Mouse (Mus musculus): ENCODE data around the gene Atp6v1c2.

The Atp6v1c2 gene

DNA sequence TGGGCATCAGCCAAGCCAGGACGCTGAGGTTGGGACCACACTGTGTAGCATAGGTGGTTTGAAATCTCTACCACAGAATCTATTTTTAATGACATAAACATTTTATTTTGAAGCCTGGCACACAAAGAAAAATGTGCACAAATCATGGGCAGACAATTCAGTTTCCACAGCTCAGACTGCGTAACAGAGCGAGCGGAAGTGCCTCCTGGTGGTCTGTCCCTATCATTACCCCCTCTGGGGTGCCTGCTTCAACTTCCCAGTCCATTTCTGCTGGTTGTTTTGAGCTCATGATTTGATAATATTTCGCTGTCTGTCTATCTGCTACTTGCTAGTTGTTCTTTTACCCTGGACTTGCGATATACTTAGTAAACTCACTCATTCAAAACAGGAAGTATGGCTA is 73.6 kb downstream of the Atp6v1c2 start:
- no peak for DNase-seq

DNA sequence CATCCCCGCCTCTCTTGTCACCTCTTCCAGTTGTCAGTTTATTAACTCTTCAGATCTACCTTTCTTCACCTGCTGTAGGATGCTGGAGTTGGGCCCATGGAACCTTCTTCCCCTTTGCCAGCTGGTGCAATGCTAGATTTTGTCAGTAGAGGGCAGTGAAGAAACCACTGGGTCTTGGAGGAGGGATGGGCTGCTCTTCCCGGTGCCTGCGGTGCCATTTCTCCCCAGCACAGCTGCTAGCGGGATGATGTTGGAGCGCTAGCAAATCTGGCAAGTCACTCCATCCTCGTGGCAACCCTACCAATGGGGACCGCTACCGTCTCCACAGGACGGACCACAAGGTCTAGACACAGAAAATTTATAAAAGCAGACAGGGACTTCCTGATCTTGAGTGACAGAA is 76.1 kb downstream of the Atp6v1c2 start:
- peak; percentile 74 for DNase-seq

DNA sequence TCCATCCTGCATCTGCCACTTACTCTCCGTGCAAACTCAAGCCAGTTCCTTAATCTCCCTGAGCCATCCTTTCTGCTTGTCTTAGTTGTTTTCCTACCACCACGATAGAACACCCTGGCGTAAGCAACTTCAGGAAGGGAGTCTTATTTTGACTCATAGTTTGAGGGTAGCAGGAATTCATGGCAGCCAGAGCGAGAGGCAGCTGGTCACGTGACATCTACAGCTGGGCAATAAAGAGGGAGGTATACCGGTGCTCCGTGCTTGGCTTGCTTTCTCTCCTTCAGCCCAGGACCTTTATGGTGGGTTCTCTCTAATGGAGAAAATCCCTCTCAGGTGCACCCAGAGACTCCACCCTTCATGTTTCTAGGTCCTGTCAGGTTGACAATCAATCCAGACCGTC is 78.2 kb downstream of the Atp6v1c2 start:
- no peak for DNase-seq

DNA sequence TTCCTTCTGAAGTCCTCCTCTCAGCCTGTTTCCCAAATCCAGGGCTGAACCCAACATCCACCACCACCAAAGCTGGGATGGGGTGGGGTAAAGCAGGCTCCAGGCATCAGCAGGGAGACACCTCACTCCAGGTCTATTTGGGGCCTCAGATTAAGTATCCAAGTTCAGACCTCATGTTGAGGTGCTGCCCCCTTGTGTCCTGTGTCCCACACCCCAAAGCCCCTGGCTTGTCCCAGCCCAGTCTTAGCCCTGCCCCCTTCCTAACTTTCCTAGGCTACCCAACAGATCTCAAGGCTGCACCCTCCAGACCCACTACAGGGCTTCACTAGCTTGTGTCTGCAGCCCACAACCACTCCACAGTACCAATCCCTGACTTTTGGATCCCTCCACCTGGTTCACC is 87.1 kb downstream of the Atp6v1c2 start:
- DNase-seq = peak; percentile 26

DNA sequence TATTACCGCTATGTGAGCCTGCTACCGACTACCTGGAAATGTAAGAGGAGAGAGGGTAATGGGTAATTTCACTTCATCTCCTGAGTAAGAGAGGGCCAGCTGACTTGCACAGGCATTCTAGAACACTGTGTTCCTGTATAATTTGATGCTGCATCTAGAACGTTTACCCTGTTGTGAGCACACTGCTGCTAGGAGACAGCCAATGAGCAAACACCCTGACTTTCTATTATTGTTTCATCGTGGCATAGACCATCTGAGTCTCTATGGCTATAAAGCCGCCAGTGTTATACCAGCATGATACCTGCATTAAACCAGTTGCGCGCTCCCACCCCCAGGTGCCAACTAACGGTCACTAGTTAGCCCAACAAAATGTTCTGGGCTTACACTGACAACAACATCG is 87.5 kb downstream of the Atp6v1c2 start:
- no peak for DNase-seq

DNA sequence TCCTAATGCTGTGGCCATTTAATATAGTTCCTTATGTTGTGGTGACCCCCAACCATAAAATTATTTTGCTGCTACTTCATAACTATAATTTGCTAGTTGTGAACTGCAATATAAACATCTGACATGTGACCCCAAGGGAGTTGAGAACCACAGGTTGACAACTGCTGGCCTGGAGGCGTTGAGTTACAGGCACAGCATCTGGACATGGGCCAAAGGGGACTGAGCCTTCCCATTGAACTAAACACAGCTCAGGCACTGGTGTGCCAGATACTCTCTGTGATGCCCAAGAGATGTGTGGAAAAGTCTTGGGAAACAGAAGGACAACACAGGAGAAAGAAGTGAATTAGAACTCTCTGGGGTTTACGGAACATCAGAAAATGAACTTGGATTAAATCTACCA is 88.1 kb downstream of the Atp6v1c2 start:
- no peak for DNase-seq

DNA sequence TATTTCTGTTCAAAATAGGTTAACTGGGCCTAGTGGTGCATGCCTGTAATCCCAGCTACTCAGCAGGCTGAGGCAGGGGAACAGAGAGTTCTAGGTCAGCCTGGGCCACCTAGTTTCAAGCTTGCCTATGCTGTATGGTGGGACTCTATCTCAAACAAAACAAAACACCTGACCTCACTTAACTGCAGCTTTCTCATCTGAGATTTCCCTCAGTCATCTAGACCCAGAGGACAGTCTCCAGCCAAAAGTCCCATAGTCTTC is 89.8 kb downstream of the Atp6v1c2 start:
- DNase-seq = no peak

DNA sequence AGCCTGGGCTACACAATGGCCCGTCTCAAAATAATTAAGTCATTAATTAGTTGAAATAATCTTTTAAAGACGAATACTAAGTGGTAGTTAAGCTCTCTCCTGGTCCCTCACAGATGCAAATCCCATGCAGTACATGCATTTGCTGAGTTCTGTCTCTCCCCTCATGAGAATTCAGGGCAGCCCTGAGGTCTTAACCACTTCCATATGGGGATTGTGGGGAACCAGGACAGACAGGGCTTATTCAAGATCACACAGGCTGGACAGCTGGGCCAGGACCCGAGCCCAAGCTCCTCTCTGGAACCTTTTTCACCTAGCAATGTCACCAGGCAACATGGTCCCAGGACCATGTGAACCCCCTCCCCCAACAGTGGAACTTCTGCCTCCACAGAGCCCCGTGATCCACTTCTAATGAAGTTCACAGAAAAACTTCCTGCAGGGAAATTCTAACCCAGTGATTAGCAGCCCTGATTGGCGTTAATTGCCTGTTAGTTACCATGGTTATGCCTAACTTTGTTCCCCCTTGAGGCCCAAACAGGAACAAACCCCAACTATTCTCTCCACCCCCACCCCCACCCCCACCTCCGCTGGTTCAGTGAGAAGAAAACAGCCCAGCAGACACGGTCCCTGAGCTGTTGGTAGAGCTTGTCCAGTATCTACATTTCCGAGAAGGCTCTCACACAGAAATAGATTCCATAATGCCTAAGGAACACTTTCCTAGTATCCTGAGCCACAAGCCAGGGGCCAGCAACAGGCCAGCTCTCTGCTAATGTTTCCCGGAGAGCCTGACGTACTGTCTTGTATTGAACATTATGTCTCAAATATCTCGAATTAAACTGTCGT is 90.4 kb downstream of the Atp6v1c2 start:
- DNase-seq = no peak

DNA sequence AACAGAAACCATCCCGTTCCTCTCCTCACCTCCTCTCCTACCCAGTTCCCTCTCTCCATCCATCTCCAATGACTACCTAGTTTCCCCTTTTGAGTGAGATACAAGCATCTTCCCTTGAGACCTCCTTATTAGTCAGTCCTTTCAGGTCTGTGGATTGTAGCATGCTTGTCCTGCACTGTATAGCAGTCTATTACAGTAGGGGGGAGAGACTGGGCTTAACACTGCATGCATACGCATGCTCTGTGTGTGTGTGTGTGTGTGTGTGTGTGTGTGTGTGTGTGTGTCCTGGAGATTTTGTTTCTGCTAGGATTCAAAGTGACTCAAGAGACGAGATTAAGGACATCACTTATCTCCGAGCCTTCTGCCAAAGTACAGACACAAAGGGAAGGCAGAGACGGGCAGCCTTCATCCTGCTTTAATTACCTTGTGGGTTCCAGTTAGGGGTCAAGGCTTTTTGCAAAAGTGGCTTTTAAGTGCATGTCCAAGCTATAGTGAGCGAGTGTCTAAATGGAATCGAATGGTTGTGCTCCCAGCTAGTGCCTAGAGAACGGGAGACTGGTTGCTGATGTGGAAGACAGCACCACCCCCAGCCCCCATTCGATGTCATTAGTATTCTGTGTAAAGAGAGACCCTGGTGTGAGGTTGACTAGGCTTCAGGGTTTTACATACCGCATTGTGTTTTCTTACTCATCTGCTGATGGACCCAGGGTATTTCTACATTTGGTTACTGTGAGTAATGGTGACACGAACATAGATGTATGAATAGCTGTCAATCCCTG is 93.4 kb downstream of the Atp6v1c2 start:
- no peak for DNase-seq
